Mouse (Mus musculus) G1E (cell line): ENCODE data around the gene Chchd10. TPM values are rescaled to one million over a fixed set of nuclear protein-coding genes. Genes with fewer than 3 reads are reported as not detected.

Source experiments
- ATAC-seq: 2 replicates; pipeline ENCODE4 v1.8.0; 2016; ENCODE audit warnings: mild to moderate bottlenecking; ENCODE audit not compliant: insufficient number of reproducible peaks, poor library complexity, low FRiP score, severe bottlenecking; ENCODE audit errors: extremely low read depth
- DNase-seq: peaks from one replicate; pipeline ENCODE4 v3.0.0; 2012; ENCODE audit warnings: low spot score
- H3K27me3 ChIP-seq: 2 replicates; pipeline ENCODE4 v1.6.1; 2012; ENCODE audit warnings: mild to moderate bottlenecking, low read length, inconsistent platforms; ENCODE audit not compliant: insufficient read depth
- H3K36me3 ChIP-seq: replicated peaks from 2 replicates; pipeline ENCODE3; 2012; ENCODE audit warnings: mild to moderate bottlenecking, inconsistent platforms
- H3K4me1 ChIP-seq: 2 replicates; pipeline ENCODE4 v1.6.1; 2012; ENCODE audit warnings: low read depth, low read length, inconsistent platforms, mixed read lengths; ENCODE audit not compliant: insufficient read depth
- H3K4me3 ChIP-seq: 2 replicates; pipeline ENCODE4 v1.5.1; 2012; ENCODE audit warnings: low read depth, mild to moderate bottlenecking, inconsistent platforms, low read length, moderate library complexity, mixed read lengths
- H3K9me3 ChIP-seq: replicated peaks from 2 replicates; pipeline ENCODE4 v1.6.1; 2012; ENCODE audit warnings: inconsistent platforms
- CTCF ChIP-seq: IDR thresholded peaks from 2 replicates; pipeline ENCODE4 v1.5.1; 2012; ENCODE audit warnings: low read depth, low read length, inconsistent platforms, mixed read lengths
- GATA1 ChIP-seq: IDR thresholded peaks from 2 replicates; pipeline ENCODE4 v1.6.1; 2012; ENCODE audit warnings: borderline replicate concordance, low read length, inconsistent platforms, mixed read lengths
- GATA2 ChIP-seq: IDR thresholded peaks from 2 replicates; pipeline ENCODE4 v1.6.1; 2012; ENCODE audit warnings: low read depth, low read length, inconsistent platforms, borderline replicate concordance
- POLR2AphosphoS5 ChIP-seq: IDR thresholded peaks from 2 replicates; pipeline ENCODE4 v1.6.1; 2012; ENCODE audit warnings: low read depth, low read length, inconsistent platforms; ENCODE audit not compliant: insufficient replicate concordance
- TAL1 ChIP-seq: conservative IDR thresholded peaks from 2 replicates; pipeline ENCODE4 v1.6.1; 2012; ENCODE audit warnings: low read depth, low read length, inconsistent platforms, mixed read lengths
- polyA plus RNA-seq: library from polyadenylated mRNA; stranded (reverse); fragments of >175 nt; gene quantifications from 2 replicates; pipeline ENCODE4 v1.2.3, GENCODE M21; 2012
- total RNA-seq, 2 experiments: library from RNA; stranded (forward) in 1 of 2; stranded (reverse) in 1 of 2; fragments of 200-1000 nt in 1 of 2; fragments of >200 nt in 1 of 2; fragmentation: Nextera tagmentation in 1 of 2; gene quantifications; 2 replicates each; pipeline ENCODE4 v1.2.3; 2014 to 2017

Chchd10 gene
- total and polyA plus RNA-seq, 3 experiments: 96.3 to 376 (median 135) TPM

DNA sequence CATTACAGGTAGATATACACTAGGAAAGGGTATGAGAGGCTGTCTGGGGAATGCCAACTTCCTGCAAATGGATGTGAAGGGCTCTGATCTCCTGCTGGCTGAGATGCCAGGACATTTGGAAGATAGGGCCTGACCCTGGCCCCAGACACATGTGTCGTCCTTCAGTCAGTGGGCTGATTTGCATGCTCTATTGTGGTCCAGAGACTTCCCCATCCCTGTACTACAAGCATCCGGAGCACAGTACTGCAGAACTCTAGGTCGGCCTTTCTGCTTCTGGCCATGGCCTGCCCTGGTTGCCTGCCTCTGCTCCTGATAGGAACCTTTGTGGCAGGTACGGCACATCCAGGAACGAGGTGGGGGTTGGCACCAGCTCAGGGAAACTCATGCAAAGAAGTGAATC is 15.1 kb downstream of the Chchd10 start:
- TF ChIP-seq GATA2 (no peak), CTCF (no peak), GATA1 (no peak), TAL1 (no peak), POLR2AphosphoS5 (no peak)
- H3K4me1 ChIP-seq: peaks cover 19% of the 10 kb centered on the region
- H3K4me3 ChIP-seq: no peak overlapping the region
- H3K36me3 ChIP-seq: no peaks in the 10 kb centered on the region
- peaks cover 33% of the 10 kb centered on the region for H3K27me3 ChIP-seq
- no peak for ATAC-seq
- DNase-seq: no peak
- H3K9me3 ChIP-seq: no peaks in the 10 kb centered on the region

DNA sequence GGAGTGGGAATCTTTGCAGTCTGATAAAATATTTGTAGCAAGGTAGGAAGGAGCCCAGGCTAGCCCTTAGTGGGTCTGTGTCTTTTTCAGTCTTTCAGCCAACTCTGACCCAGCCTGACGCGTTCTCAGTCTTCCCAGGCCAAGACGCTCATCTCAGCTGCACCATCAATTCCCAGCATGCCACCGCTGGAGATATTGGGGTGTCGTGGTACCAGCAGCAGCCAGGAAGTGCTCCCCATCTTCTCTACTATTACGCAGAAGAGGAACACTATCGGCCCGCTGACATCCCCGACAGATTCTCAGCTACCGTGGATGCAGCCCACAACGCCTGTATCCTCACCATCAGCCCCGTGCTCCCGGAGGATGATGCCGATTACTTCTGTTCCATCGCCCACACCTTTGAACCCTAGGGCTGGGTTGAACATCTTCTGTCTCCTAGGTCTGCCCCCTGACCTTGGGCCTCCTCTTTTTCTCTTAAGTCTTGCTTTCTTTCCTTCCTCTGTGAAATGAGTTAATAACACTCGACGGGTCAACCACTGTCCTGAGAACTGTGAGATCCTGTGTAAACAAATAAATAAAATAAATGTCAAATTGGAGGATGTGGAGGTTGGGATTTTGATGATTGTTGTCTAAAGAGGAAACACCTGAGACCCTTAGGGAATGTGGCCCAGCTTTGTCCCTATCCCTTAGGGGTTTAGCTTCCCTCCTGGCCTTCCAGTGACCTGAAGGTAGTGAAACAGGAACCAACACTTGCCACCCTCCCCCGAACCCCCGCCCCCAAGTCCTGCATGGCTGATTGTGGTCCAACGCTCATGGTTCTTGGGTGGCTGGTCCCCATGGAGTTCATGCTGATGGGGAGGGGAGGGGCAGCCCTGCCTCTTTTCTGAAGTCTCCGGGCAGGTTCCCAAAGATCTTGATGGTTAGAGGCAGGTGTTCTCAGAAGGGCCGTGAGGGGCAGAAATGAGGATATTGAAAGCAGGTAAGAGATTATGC is 16.4 kb downstream of the Chchd10 start:
- peaks cover 15% of the 10 kb centered on the region for H3K4me1 ChIP-seq
- H3K4me3 ChIP-seq: no peak overlapping the region
- H3K27me3 ChIP-seq: peaks cover 43% of the 10 kb centered on the region
- DNase-seq (no peak), ATAC-seq (no peak)
- no peaks in the 10 kb centered on the region for H3K36me3 ChIP-seq
- no peaks in the 10 kb centered on the region for H3K9me3 ChIP-seq
- TF ChIP-seq CTCF: no peak
- no peak for TF ChIP-seq TAL1
- no peak for TF ChIP-seq GATA2
- TF ChIP-seq POLR2AphosphoS5: no peak
- TF ChIP-seq GATA1: no peak

DNA sequence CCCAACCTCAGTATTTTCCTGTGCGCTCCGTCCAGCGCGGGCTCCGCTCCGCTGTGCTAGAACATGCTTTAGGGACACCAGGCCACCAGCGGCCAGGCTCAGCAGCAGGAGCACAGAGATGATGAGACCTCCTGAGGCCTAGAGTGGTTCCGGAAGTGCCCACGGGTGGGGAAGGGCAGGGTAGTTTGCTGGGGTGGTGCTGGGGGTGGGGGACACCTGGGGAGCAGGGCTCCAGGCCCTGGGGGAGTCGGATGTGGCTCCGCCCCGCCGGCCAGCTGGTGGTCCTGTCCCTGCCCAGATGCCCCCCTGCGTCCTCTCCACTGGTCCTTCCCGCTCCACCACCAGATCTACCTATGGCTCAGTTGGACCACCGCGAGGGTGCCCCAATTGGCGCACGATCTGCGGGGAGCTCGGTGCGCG is 17.9 kb downstream of the Chchd10 start:
- ATAC-seq (no peak), DNase-seq (no peak)
- H3K4me3 ChIP-seq: no peak overlapping the region
- no peak for TF ChIP-seq CTCF
- no peak for TF ChIP-seq TAL1
- no peak for TF ChIP-seq GATA2
- no peak for TF ChIP-seq POLR2AphosphoS5
- no peak for TF ChIP-seq GATA1
- no peaks in the 10 kb centered on the region for H3K36me3 ChIP-seq
- H3K27me3 ChIP-seq: peaks cover 46% of the 10 kb centered on the region
- H3K9me3 ChIP-seq: no peaks in the 10 kb centered on the region
- peaks cover 15% of the 10 kb centered on the region for H3K4me1 ChIP-seq

DNA sequence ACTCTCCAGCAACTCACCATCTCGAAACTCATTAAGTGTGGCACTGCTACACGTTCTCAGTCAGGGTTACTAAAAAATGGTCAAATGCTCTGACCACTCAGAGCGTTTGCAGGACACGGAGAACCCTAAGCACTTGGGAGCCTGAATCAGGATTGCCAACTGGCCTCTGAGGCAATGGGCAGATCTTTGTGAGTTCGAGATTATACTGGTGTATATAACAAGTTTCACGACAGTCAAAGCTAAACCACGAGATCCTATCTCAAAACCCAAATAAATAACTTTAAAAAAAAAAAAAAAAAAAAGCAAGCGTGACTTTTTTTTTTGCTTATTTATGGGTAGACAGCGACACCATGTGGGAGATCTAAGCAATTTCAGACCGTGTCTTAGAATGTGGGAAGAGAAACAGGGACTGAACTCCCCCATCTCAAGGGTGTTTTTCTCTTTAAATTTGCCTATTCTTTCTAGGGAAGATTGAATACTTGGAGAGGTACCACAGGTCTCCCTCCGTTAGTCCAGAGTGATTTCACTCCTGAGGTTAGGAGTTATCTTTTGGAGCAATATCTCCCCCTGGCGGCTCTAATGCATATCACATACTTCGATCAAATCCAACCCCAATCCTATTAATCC is 18.6 kb downstream of the Chchd10 start:
- TF ChIP-seq GATA2: no peak
- TF ChIP-seq CTCF: peak; percentile 18; the same call in 1 of the 2 replicates
- Histone ChIP-seq H3K9me3 (no peaks in the 10 kb centered on the region), H3K4me1 (peaks cover 15% of the 10 kb centered on the region), H3K36me3 (no peaks in the 10 kb centered on the region), H3K27me3 (peaks cover 46% of the 10 kb centered on the region), H3K4me3 (no peak overlapping the region)
- ATAC-seq (peak; percentile 22; the same call in 1 of the 2 replicates), DNase-seq (no peak)

DNA sequence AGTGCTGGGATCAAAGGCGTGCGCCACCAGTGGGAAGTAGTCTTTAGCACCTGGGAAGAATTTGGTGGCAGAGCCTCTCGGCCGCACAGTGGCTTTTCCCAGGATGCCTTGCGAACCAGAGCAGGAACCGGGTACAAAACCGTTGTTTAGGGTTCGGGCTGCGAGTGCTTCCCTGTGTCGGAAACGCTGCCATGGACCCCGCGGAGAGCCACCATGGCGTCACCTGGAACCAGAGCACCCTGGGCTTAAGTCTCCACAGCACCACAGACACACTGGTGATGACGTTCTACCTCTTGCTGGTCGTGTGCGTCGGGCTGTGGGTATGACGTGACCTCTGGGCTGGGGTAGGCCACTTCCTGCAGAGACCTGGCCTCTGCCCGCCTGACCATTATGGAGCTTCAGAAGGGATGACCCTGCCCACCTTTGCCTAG is 21.5 kb downstream of the Chchd10 start, which contains the start of gene Gm5134:
Gene Gm5134, plus strand, starts transcription at position 134 of the 431 bp plus-strand sequence.
- Histone ChIP-seq H3K4me1 (peaks cover 15% of the 10 kb centered on the region), H3K4me3 (no peak within 1 kb of the TSS), H3K36me3 (no peaks in the 10 kb centered on the region), H3K9me3 (no peaks in the 10 kb centered on the region), H3K27me3 (peaks cover 35% of the 10 kb centered on the region)
- no peak for ATAC-seq
- TF ChIP-seq TAL1 (no peak), POLR2AphosphoS5 (no peak), CTCF (no peak), GATA2 (no peak), GATA1 (no peak)
- DNase-seq: no peak

DNA sequence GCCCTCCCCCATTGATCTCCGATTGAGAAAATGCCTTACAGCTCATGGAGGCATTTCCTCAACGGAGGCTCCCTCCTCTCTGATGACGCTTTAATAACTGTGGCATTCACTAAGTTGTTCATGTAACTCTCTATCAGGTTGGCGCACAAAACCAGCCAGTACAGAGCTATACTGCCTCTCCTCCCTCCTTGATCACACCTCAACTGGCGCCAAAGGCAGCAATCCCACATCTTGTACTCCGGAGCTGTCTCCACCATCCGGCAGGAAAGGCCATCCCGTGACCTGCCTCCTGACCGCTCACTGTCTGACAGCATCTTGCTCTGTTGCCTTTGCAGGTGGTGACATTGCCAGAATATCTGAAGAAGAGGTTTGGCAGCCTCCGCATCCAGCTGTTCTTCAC is 40.9 kb downstream of the Chchd10 start:
- ATAC-seq (no peak), DNase-seq (no peak)
- Histone ChIP-seq H3K9me3 (peaks cover 7% of the 10 kb centered on the region), H3K4me1 (no peaks in the 10 kb centered on the region), H3K36me3 (no peaks in the 10 kb centered on the region), H3K4me3 (no peak overlapping the region), H3K27me3 (no peaks in the 10 kb centered on the region)
- TF ChIP-seq CTCF (no peak), GATA1 (no peak), TAL1 (no peak), GATA2 (no peak), POLR2AphosphoS5 (no peak)
